Mouse (Mus musculus): ENCODE data around the gene Itpr2.

Itpr2 gene

DNA sequence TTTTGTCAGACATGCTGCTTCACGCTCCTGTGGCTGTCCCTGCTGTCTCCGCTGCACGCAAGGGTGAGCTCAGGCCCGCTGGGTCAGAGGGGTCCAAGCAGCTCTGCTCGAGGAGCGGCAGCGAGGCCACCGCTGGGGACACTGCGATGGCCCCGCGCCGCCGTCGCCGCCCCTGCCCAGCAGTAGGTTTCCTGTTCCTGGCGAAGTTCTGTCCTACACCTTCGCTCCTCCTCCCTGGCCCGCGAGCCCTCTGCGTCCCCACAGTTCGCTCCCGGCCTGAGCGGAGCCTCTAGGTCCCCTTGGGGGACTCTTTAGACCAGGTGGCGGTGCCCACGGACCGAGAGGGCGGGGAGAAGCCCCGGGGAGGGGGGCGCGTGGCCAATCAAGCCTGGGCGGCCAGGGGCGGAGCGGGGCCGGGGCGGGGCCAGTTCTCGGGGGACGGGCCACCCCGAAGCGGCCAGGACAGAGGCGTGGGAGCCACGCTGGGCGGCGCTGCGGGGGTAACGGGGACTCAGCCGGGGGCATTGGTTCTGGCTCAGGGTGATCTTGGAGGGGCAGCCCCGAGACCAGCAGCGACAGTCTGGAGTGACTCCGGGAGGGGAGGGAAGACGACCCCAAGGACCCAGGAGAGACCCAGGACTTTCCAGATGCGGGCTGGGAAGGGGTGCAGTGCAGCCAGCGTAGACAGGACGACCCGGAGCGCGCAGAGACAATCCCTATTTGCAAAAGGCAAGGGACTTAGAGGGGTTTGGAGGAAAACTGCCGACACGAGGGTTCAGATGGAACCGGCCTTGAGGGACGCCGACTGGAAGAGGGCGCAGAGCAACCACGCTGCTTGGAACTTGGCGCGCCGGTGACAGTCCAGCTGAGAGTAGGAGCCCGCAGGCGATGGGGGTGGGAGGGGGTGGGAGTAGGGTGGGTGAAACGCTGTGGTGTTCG lies at the start of gene Itpr2:
Gene Itpr2 (minus strand): TSS at position 358 of the 939 bp plus-strand sequence.
- DNase-seq (ENCODE audit: low read depth, low spot score): peak; percentile 53

DNA sequence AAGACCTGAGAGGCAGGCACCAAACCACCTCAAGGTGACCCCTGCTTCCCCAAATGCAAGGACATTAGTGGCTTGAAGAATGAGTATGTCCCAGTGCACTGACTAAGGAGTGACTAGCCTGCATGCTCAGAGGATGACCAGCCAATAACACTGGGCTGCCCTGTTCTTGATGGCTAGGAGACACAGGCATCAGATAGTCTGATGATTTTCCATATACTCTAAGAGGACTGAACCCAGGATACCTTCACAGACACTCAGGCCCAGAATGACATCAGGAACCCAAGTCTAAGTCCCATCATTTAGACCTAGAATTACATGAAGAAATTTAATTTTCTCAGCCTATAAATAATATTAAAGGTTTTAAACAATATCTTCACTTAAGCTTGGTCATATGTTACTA lies 49.3 kb upstream of the Itpr2 start:
- no peak for DNase-seq (ENCODE audit: low read depth, low spot score)

DNA sequence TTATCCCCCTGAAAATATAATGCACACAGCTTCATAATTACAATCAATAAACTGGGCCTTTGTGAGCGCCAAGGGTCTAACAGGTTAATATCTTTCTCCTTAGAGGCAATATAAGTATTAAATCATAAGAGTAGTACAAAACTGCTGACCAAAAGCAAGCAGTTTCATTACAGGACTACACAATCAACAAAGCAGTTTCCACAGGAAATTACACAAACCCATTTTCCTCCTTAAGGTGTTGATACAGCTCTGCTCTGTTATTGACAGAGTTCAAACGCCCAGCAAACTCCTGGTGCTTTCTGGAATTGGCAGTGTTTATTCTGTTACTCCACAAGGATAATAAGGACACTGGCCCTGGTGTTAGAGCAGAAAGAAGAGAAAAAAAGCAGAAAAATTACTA lies 48.4 kb upstream of the Itpr2 start:
- no peak for DNase-seq (ENCODE audit: low read depth, low spot score)

DNA sequence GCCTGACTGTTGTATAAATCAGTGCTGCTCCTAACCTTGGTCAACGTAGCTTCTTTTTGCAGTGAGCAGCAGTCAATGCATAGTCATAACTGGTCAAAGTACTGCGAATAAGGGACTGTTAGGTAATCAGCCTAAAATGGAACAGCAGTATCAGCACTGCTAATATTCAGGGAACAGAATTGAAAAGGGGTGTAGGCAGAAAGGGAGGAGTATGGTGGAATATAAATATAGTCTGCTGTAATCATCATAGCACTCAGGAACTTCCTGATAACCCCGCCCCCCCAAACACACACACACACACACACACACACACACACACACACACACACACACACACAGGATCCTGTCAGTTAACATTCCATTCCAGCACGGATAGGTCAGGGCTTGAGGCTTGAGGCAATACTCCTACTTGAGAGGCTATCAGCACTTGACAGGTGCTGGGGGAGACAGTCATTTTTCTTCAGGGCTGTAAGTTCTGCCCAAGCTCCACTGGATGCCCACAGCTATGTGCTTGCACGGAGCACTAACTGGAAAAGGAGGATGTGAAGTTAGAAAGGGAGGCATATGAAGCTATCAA lies 43.4 kb upstream of the Itpr2 start:
- no peak for DNase-seq (ENCODE audit: low read depth, low spot score)

DNA sequence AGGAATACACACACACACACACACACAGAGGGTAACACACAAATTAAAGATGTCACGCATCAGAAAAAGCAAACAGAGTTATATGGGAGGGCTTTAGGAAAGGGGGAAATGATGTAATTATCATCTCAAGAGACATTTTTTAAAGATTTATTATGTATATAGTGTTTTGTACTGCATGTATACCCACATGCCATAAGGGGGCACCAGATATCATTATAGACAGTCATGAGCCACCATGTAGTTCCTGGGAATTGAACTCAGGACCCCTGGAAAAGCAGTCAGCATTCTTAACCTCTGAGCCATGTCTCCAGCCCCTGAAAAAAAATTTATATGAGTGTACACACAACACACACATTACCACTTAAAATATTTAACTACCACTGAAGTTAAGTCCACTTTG lies 42.6 kb upstream of the Itpr2 start:
- no peak for DNase-seq (ENCODE audit: low read depth, low spot score)

DNA sequence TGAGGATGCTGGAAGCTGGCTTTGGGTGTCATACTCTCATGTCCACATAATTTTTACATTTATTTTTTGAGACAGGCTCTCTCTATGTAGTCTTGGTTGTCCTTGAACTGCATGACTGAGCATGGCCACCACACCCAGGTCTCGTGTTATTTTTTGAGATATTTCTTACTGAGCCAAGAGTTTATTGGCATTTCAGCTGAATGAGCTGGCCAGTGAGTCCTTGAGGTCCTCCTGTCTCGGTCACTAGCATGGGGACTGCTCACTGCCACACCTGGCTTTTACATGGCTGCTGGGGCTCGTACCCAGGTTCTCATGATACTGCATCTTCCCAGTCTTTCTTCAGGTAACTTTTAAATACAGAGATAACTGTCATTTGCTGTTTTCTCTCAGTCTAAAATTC lies 38.4 kb upstream of the Itpr2 start:
- DNase-seq (ENCODE audit: low read depth, low spot score): no peak

DNA sequence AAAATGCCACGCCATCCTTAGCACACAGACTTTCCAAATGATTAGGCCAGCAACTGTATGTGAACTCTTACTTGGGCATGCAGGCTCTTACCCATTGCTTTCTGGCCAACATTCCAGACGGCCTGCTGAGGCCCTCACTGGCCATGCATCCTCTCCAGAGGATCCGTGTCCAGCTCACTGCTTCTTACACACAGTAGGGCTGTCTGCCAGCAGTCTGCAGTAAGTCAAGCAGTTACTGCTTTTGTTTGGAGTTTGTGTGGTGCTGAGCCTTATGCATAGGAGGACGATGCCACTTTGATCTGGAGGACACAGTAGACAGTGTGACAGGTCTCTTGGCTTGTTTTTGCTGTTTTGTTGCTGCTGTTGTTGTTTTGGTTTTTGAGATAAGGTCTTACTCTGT lies 36.6 kb upstream of the Itpr2 start:
- DNase-seq (ENCODE audit: low read depth, low spot score): no peak

DNA sequence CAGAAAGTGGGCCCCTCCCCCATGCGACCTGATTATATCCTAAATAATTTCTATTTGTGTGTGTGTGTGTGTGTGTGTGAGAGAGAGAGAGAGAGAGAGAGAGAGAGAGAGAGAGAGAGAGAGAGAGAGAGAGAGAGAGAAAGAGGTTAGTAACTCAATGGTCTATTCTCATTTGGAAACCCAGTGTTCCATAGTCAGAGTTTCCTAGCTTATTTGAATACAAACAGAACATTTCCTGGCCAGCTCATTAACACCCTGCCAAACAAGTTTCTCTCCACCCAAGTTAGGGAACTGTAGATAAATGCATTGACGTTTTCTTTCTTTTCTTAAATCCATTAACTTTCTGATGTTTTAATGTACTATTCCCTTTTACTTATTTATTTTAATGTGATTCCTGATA lies 36.0 kb upstream of the Itpr2 start:
- DNase-seq (ENCODE audit: low read depth, low spot score): no peak

DNA sequence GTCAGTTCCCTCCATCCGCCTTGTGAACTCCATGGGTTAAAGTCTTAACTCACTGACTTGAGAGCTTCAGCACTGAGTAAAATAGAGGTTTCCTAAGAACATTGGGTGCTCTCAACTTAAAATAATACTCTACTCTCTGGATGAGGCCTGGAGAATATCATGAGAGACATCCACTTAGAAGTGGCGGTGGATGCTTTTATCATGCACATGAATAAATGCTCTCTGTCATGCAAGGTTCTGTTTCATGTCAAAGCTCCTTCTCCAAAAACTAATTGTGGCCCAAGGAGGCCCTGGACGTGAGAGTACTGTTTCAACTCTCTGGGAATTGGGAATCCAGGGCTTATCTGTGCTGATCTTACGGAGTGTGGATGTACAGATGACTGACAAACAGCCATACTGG lies 35.1 kb upstream of the Itpr2 start:
- no peak for DNase-seq (ENCODE audit: low read depth, low spot score)

DNA sequence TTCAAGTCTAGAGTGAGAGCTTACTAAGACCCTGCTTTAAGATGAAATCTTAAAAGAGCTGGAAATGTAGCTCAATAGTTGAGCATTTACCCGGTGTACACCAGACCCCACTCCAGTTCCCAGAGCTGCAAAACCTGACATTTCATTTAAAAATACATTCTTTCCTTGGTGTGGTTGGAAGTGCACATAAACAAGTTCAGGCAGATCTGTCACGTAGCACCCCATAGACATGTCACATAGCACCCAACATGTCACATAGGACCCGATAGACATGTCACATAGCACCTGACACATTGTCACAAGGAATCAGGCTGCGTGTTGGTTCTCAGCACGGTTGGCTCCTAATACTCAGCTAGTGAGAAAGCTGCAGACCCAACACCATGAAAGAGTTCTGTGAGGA lies 33.5 kb upstream of the Itpr2 start:
- DNase-seq (ENCODE audit: low read depth, low spot score): no peak

DNA sequence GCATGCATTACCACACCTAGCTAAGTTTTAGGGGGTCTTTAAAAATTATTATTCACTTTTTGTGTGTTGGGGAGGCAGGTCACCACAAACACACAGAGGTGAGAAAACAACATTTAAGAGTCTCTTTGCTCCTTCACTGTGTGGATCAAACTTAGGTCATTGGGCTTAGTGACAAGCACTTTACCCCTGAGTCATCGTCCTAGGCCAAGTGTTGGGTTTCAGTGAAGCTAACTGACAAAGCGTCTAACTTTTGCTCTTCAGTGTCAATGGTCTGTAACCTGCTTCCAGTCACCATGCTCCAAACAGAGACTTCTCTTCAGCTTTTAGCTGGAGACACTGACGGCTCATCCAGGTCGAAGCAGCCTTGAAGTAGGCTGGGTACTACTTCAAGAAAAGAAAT lies 31.1 kb upstream of the Itpr2 start:
- no peak for DNase-seq (ENCODE audit: low read depth, low spot score)

DNA sequence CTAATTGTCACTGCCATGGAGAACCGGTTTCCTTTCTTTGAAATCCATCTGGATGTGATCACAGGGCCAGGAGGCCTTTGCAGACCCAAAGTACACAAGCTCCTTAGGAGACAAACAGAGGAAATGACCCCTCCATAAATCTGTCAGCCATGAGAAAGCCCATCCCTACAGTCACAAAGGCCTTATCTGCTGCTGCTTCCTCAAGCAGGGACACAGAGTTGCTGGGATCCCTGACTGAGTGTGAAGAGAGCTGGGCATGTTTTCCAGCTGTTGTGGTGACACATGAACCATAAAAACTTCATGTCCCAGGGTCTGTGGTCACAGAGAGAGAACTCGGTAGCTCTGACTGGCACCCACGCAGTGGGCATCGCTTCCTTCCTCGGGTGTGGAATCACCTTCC lies 28.7 kb upstream of the Itpr2 start:
- DNase-seq (ENCODE audit: low read depth, low spot score): no peak

DNA sequence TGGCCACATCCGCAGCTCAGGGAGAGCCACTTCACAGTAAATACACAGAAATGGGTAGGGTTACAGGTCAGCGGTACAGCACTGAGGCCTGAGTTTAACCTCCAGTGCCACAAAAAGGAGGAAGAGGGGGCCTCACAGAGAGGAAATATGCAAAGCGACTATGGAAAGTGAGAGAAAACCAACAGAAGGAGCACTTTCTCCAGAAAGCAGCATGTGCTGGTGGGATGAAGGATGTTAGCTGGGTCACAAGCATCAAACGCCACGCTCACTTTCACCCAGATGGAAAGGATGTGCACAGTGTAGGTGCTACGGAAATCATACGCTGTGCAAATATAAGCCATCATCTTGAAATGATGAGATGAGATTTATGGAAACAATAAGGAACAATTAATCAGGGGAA lies 28.3 kb upstream of the Itpr2 start:
- DNase-seq (ENCODE audit: low read depth, low spot score): no peak

DNA sequence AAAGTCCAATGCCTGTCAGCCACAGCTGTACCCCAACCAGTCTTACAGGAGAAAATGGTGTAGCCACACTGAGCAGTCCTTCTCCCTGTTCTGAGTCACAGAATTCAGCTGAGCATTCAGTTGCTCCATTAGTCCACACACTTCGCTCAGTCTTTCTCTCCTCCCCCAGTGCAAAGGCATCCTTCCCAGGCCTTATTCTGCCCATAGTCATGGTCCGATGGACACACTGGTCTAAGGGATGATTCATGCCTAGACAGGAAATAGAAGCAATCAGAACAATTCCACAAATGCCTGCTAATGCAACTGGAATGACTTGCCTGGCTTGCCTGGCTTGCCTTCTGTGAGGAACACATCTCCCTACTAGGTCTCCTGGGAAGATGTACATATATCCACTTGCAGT lies 25.5 kb upstream of the Itpr2 start:
- DNase-seq (ENCODE audit: low read depth, low spot score): no peak

DNA sequence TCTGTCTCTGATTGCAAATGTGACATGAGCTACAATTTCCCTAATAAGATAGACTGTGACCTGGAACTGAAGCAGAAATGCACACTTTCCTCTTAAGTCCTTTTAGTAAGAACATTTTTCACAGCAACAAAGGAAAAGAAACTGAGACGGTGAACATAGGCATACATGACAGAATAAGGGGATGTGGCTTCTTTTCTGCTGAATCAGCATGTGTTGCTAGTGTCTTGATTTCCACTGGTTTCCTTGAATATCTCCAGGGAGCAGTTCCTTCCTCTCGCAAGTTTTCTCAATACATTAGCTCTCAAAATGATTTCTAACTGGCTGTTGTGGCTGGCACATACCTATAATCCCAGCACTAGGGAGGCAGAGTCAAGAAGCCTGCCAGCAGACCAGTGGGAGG lies 23.5 kb upstream of the Itpr2 start:
- DNase-seq (ENCODE audit: low read depth, low spot score): no peak

DNA sequence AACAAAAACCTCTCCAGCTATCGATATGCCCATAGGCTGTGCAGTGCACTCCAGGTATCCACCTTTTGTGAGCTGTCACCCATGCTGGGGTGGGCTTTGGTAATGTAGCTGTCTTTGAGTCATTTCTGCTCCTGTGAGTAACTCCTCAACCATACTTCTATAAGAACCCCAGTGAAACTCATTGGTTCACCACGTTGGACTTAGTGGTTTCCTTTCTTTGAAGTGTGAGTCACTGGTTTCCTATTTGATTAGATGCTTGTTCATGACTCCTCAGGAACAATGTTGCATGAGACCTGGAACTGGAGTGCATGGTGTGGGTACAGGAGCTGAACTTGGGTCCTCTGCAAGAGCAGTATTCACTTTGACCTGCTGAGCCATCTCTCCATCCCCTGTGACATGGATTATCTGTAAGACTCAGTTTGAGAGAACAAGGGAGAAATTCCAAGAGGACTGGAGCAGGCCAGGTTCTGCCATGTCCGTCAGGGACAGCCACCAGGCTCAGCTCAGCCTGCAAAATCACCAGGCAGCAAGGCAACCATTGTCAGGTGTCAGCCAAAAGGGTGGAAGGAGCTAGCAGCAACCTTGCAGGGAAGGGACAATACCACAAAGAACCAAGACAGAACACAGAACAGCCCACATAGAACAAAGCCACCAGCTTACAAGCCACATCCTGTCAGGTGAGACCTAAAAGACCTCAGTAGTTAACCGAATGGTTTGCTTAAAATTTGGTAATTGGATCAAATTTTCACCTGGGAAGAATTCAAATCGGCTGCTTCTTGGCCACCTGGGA lies 19.6 kb upstream of the Itpr2 start:
- no peak for DNase-seq (ENCODE audit: low read depth, low spot score)

DNA sequence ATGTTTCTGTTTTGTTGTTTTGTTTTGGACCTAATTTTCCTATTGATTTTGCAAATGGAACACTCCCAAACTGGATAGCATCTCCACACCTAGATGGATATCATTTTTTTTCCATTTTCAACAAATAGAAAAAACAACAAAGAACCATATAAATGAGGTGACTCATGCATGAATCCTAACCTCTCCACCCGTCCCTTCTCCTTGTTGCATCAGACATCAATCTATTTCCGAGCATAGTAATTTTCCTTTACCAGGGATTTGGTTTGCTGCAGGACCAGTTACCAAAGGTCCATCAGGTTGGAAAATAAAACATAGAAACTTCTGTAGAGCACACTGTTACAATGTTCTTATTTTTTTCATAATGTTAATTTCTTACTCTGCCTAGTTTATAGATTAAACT lies 17.0 kb upstream of the Itpr2 start:
- no peak for DNase-seq (ENCODE audit: low read depth, low spot score)

DNA sequence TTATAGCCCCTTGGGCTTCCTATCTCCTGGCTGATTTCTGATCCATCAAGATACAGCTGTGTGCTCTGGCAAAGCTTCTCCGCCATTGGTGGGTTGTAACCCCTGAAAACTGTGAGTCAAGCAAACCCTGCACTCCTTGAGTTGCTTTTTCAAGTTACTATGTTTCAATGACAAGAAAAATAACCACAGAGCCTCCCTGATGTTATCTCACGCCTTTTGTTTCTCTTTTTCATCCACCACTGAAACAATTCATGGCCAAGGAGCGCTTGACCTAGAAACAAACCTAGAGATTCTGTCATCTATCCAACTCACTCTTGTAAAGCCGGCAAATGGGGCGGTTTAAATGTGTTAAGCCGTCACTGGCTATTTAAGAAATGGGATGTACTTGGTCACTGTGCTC lies 13.9 kb upstream of the Itpr2 start:
- no peak for DNase-seq (ENCODE audit: low read depth, low spot score)

DNA sequence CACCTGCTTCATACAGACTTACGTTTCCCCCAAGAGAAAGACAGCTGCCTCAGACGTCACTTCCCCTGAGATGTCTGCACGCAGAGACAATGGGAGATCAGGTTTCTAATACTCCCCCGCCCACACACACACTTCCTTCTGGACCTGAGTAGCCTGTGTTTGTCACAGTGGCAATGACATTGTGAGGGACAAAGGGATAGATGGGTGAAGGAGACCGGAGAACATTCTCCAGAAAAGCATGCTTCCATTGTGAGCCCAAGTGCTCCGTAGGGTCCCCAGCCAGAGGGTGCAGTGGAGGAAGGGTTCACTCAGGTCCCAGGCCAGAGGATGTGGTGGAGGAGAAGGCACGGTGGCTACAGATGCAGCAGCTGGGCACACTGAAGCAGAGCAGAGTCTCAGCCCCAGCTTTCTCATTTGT lies 12.5 kb upstream of the Itpr2 start:
- no peak for DNase-seq (ENCODE audit: low read depth, low spot score)

DNA sequence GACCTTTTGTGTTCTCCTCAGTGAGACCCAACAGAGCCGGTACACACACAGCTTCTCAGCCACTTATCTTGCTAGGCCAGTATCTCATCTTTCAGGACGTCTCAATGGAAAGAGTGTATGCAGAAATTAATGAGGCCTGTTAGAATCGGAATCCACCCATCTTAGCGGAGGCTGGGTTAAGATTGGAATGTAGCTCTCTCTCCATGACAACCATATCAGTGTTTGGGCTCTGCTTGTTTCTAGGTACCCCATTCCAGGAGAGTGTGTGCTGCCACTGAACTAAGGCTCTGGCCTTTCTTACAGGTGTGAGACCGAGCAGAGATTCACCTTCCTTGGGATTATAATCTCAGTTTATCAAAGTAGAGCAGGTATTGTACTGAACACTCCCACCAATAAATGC lies 11.9 kb upstream of the Itpr2 start:
- no peak for DNase-seq (ENCODE audit: low read depth, low spot score)

DNA sequence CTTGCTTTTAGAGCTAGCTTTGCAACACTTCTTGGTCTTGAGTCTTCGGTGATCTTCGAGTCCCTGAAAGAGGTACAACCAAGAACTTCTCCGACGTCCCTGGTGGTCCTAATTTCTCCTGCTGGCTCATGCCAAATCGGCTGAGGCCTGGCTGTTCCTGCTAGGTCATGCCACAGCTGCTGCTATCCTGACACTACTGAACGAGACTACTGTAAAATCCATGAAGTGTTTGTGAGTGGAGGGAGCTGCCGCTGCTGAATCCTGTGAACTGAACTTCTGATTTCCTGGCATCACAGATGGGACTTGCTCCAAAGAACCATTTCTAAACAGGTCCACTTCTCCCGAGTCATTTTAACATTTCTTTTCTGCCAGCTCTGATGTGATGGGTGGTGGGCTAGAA lies 11.4 kb upstream of the Itpr2 start:
- no peak for DNase-seq (ENCODE audit: low read depth, low spot score)

DNA sequence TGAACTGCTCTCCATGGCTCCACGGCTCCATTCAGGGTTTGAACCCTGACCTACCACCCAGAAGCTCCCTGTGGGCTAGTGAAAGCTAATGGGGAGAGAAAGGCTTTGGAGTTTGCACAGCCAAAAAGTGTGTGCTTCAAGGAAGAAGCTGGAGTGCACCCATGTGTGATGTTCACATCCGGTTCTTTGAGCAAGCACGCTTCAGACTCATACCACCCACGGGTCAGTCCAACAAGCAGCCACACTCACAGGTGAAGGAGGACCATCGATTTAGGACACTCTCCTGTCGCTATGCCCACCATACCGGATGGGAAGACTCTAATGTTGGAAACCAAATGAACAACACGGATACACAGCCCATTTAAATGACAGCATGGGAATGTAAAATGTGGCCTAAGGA lies 9.5 kb upstream of the Itpr2 start:
- no peak for DNase-seq (ENCODE audit: low read depth, low spot score)

DNA sequence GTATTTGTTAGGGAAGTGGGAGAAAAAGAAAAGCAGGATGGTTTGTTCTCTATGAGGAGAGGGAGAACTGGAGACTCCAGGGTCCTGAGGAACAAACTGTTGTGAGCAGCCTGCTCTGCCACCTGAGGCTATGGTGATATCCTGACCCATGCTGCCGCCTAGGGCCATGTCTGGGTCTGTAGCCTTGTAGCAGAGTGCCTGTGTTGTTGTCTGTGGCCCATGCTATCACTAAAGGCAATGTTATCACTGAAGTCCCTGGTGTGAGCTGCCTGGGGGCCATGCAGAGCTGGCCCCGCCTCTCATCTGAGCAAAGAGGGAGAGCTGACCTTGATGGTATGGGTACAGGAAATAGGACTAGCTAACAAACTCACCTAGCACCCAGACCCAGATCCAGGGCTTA lies 7.9 kb upstream of the Itpr2 start:
- no peak for DNase-seq (ENCODE audit: low read depth, low spot score)
